In the genomic region with DNA sequence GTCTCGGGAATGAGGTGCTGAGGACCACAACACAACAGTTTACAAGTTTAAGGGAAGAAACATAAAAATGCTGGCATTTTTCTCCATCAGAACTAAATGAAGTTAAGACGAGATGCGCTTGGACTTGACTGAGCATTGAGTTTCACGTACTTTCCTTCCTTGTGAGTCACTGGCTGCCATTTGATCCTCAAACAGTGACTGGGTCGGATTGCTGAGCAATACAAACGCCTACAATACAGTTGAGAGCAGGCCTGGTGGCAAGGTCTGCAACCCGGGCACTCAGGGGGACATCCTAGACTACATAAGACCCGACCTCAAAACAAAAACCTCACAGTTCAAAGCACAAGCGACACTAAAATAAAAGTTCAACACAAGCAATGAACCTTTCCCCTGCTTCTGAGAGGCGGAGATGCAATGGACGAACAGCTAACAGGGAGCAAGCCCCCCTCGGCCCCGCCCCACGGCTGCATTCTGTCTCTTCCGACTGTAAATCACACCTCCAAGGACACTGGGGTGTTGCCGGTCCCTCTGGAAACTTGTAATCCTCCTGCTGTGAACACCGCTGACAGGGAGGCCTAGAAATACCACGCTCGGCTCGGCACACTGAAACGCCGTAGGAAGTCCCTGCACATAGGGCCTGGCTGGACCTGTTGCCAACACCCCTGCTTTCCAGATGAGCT, we compare ENCODE assay signal across 16 mouse cellular contexts. TPM values are rescaled to one million over a fixed set of nuclear protein-coding genes. Genes with fewer than 3 reads are reported as not detected.
DNase-seq lines count a peak whose midpoint lies in the region; ATAC-seq and TF ChIP-seq lines count a peak whose summit lies in the region.
"Had no signal": no experiment of that assay in that cellular context is flagged by ENCODE, and none has a peak within 500 bp of the region (broad histone marks: within the 10 kb centered on the region; RNA-seq: fewer than 3 reads in every experiment).

No protein-coding gene starts in this region.

- H3K4me3 ChIP-seq in kidney, embryonic 14.5 days (ENCODE audit: low read length): no peak overlapping the region
- H3K4me3 ChIP-seq in intestine, embryonic 16.5 days (ENCODE audit: low read length): no peak overlapping the region
- H3K4me3 ChIP-seq in stomach, embryonic 14.5 days (ENCODE audit: low read depth, low read length): no peak overlapping the region
- no peak overlapping the region for H3K4me3 ChIP-seq in lung, adult 2 months (replicated peaks; ENCODE audit: extremely low read depth, low read depth, low read length)
- H3K4me3 ChIP-seq: hindbrain, embryonic 13.5 days; liver, embryonic 12.5 days; midbrain, embryonic 12.5 days; neural tube, embryonic 12.5 days had no signal

- TF ChIP-seq CTCF in lung, adult 2 months (IDR thresholded peaks at IDR 0.05; ENCODE audit: insufficient read depth, low read length): no peak

- H3K27me3 ChIP-seq in kidney, embryonic 14.5 days (ENCODE audit: control insufficient read depth, insufficient read depth, low read length): no peaks in the 10 kb centered on the region
- H3K27me3 ChIP-seq in intestine, embryonic 16.5 days (replicated peaks; ENCODE audit: control insufficient read depth, insufficient read depth, low read length): no peaks in the 10 kb centered on the region
- H3K27me3 ChIP-seq in stomach, embryonic 14.5 days (ENCODE audit: control insufficient read depth, insufficient read depth, low read length): no peaks in the 10 kb centered on the region
- H3K27me3 ChIP-seq: hindbrain, embryonic 13.5 days; liver, embryonic 12.5 days; midbrain, embryonic 12.5 days; neural tube, embryonic 12.5 days had no signal

- peak; percentile 70 to 87 for DNase-seq in adrenal gland, adult (ENCODE audit: inconsistent age in 2 of 2, low spot score in 1 of 2)
- DNase-seq in adrenal gland, adult 8-10 months: no peak
- DNase-seq in kidney, adult 18-20 months: no peak
- DNase-seq in lung, adult 2 months: no peak
- DNase-seq: cerebellum, postnatal 14 days; lung, postnatal 10 days; thymus, adult 18-20 months had no signal

- no peak overlapping the region for H3K9ac ChIP-seq in kidney, embryonic 14.5 days (ENCODE audit: low read depth, low read length)
- no peak overlapping the region; the same call in 1 of the 2 replicates for H3K9ac ChIP-seq in intestine, embryonic 16.5 days (ENCODE audit: low read depth, low read length)
- H3K9ac ChIP-seq in stomach, embryonic 14.5 days (replicated peaks; ENCODE audit: low read depth, low read length): no peak overlapping the region
- H3K9ac ChIP-seq: hindbrain, embryonic 13.5 days; liver, embryonic 12.5 days; midbrain, embryonic 12.5 days; neural tube, embryonic 12.5 days had no signal

- no peaks in the 10 kb centered on the region for H3K9me3 ChIP-seq in kidney, embryonic 14.5 days (ENCODE audit: control insufficient read depth, low read length)
- no peaks in the 10 kb centered on the region for H3K9me3 ChIP-seq in intestine, embryonic 16.5 days (ENCODE audit: control insufficient read depth, low read length)
- no peaks in the 10 kb centered on the region for H3K9me3 ChIP-seq in stomach, embryonic 14.5 days (ENCODE audit: control insufficient read depth, low read depth, low read length)
- H3K9me3 ChIP-seq: hindbrain, embryonic 13.5 days; liver, embryonic 12.5 days; midbrain, embryonic 12.5 days; neural tube, embryonic 12.5 days had no signal

- TF ChIP-seq POLR2A in lung, adult 2 months (IDR thresholded peaks at IDR 0.05; ENCODE audit: borderline replicate concordance, extremely low read depth, low read depth, low read length): no peak

- H3K27ac ChIP-seq in kidney, embryonic 14.5 days (ENCODE audit: low read depth, low read length): peak overlapping the region; percentile 73; the same call in 1 of the 2 replicates
- peak overlapping the region; percentile 90 for H3K27ac ChIP-seq in intestine, embryonic 16.5 days (ENCODE audit: low read length)
- 0 out of 2 replicates have a peak overlapping the region, but pooled peaks have one; percentile 10 for H3K27ac ChIP-seq in stomach, embryonic 14.5 days (ENCODE audit: low read length)
- H3K27ac ChIP-seq: hindbrain, embryonic 13.5 days; liver, embryonic 12.5 days; midbrain, embryonic 12.5 days; neural tube, embryonic 12.5 days had no signal

- H3K4me2 ChIP-seq in kidney, embryonic 14.5 days (replicated peaks; ENCODE audit: low read depth, low read length): no peak overlapping the region; the same call in 1 of the 2 replicates
- H3K4me2 ChIP-seq in intestine, embryonic 16.5 days (ENCODE audit: low read depth, low read length): no peak overlapping the region
- H3K4me2 ChIP-seq in stomach, embryonic 14.5 days (replicated peaks; ENCODE audit: low read depth, low read length): no peak overlapping the region
- H3K4me2 ChIP-seq: hindbrain, embryonic 13.5 days; liver, embryonic 12.5 days; midbrain, embryonic 12.5 days; neural tube, embryonic 12.5 days had no signal

- H3K36me3 ChIP-seq in kidney, embryonic 14.5 days (ENCODE audit: control insufficient read depth, insufficient read depth, low read length): peaks cover 73% of the 10 kb centered on the region
- H3K36me3 ChIP-seq in intestine, embryonic 16.5 days (ENCODE audit: control insufficient read depth, insufficient read depth, low read length): 0 out of 2 replicates have a peak, but pooled peaks cover 3% of the 10 kb centered on the region
- H3K36me3 ChIP-seq in stomach, embryonic 14.5 days (ENCODE audit: control insufficient read depth, insufficient read depth, low read length): peaks cover 56% of the 10 kb centered on the region

- ATAC-seq in kidney, embryonic 14.5 days (ENCODE audit: low FRiP score, low TSS enrichment): no peak
- no peak for ATAC-seq in intestine, embryonic 16.5 days
- ATAC-seq in stomach, embryonic 14.5 days (ENCODE audit: insufficient number of reproducible peaks, insufficient read depth, low FRiP score, low read depth): no peak
- no peak for ATAC-seq in erythroid progenitor cell, adult 5-6 weeks (replicated peaks; ENCODE audit: low FRiP score, poor library complexity, severe bottlenecking)
- ATAC-seq: liver, embryonic 12.5 days had no signal

- H3K4me1 ChIP-seq in kidney, embryonic 14.5 days (ENCODE audit: control insufficient read depth, insufficient read depth, low read length): peaks cover 34% of the 10 kb centered on the region
- H3K4me1 ChIP-seq in intestine, embryonic 16.5 days (ENCODE audit: control insufficient read depth, insufficient read depth, low read length): peaks cover 34% of the 10 kb centered on the region
- H3K4me1 ChIP-seq in stomach, embryonic 14.5 days (ENCODE audit: control insufficient read depth, insufficient read depth, low read length): peaks cover 11% of the 10 kb centered on the region; the same call in 1 of the 2 replicates
- H3K4me1 ChIP-seq in lung, adult 2 months (ENCODE audit: control insufficient read depth, insufficient read depth, low read length): peaks cover 18% of the 10 kb centered on the region
- H3K4me1 ChIP-seq: hindbrain, embryonic 13.5 days; midbrain, embryonic 12.5 days; neural tube, embryonic 12.5 days had no signal

- WGBS in kidney, embryonic 14.5 days: 34% methylated on average over 22 of the region's 22 CpGs
- WGBS in intestine, embryonic 16.5 days: 68% methylated on average over 22 of the region's 22 CpGs
- 80% methylated on average over 22 of the region's 22 CpGs for WGBS in stomach, embryonic 14.5 days
- 91% methylated on average over 22 of the region's 22 CpGs for WGBS in lung, adult 2 months

RNA-seq across cellular contexts. Expression of a gene that starts 9.8 kb away (rescaled TPM):
- total RNA-seq in adrenal gland, adult 8-10 months (2022): 10 to 100 TPM; 22.5 to 51.0 (median 27.8) TPM
- 74.2 and 95.3 TPM in 2 replicates for polyA plus RNA-seq in kidney, embryonic 14.5 days (2014; fragmentation: Nextera tagmentation; extraction: Ambion mirVana)
- 58.4 and 61.7 TPM in 2 replicates for polyA plus RNA-seq in intestine, embryonic 16.5 days (2015; fragmentation: Nextera tagmentation; extraction: Ambion mirVana)
- 68.9 and 73.2 TPM in 2 replicates for polyA plus RNA-seq in stomach, embryonic 14.5 days (2014; fragmentation: Nextera tagmentation; extraction: Ambion mirVana)
- 30.5 and 32.7 TPM in 2 replicates for polyA plus RNA-seq in lung, adult 2 months (2012; rRNA removed)
- total RNA-seq in erythroid progenitor cell, adult 5-6 weeks (2015; ENCODE audit: low replicate concordance): 64.9 and 72.5 TPM in 2 replicates
- 55.1 and 71.9 TPM in 2 replicates for total RNA-seq in erythroid progenitor cell, adult 5-6 weeks (2017; ENCODE audit: low replicate concordance)

RNA-seq across cellular contexts. Expression of a gene that starts 29.6 kb away (rescaled TPM):
- 1 to 10 TPM; 4.9 to 9.6 (median 8.3) TPM for total RNA-seq in adrenal gland, adult 8-10 months (2022)
- 10.5 and 10.8 TPM in 2 replicates for polyA plus RNA-seq in kidney, embryonic 14.5 days (2014; fragmentation: Nextera tagmentation; extraction: Ambion mirVana)
- 14.7 and 15.1 TPM in 2 replicates for polyA plus RNA-seq in intestine, embryonic 16.5 days (2015; fragmentation: Nextera tagmentation; extraction: Ambion mirVana)
- polyA plus RNA-seq in stomach, embryonic 14.5 days (2014; fragmentation: Nextera tagmentation; extraction: Ambion mirVana): 7.3 and 7.4 TPM in 2 replicates
- 22.2 and 24.1 TPM in 2 replicates for polyA plus RNA-seq in lung, adult 2 months (2012; rRNA removed)
- 0.72 TPM in 1 of 2 replicates, not detected in the other for total RNA-seq in erythroid progenitor cell, adult 5-6 weeks (2015; ENCODE audit: low replicate concordance)
- total RNA-seq in erythroid progenitor cell, adult 5-6 weeks (2017; ENCODE audit: low replicate concordance): not detected in 2 replicates

RNA-seq across cellular contexts. Expression of a gene that starts 31.8 kb away (rescaled TPM):
- not detected for total RNA-seq in adrenal gland, adult 8-10 months (2022)
- not detected in 2 replicates for polyA plus RNA-seq in kidney, embryonic 14.5 days (2014; fragmentation: Nextera tagmentation; extraction: Ambion mirVana)
- not detected in 2 replicates for polyA plus RNA-seq in intestine, embryonic 16.5 days (2015; fragmentation: Nextera tagmentation; extraction: Ambion mirVana)
- not detected in 2 replicates for polyA plus RNA-seq in stomach, embryonic 14.5 days (2014; fragmentation: Nextera tagmentation; extraction: Ambion mirVana)
- not detected in 2 replicates for polyA plus RNA-seq in lung, adult 2 months (2012; rRNA removed)
- total RNA-seq in erythroid progenitor cell, adult 5-6 weeks (2015; ENCODE audit: low replicate concordance): not detected in 2 replicates
- total RNA-seq in erythroid progenitor cell, adult 5-6 weeks (2017; ENCODE audit: low replicate concordance): not detected in 2 replicates
- total RNA-seq: left cerebral cortex, adult 8-10 months had no signal
- polyA plus RNA-seq: hindbrain, embryonic 13.5 days; liver, embryonic 12.5 days; midbrain, embryonic 12.5 days; neural tube, embryonic 12.5 days had no signal

RNA-seq across cellular contexts. Expression of a gene that starts 41.4 kb away (rescaled TPM):
- 100 to 1,000 TPM in 3 of 4 experiments, 10 to 100 TPM in 1; 93.7 to 147 (median 129) TPM for total RNA-seq in adrenal gland, adult 8-10 months (2022)
- 132 and 167 TPM in 2 replicates for polyA plus RNA-seq in kidney, embryonic 14.5 days (2014; fragmentation: Nextera tagmentation; extraction: Ambion mirVana)
- polyA plus RNA-seq in intestine, embryonic 16.5 days (2015; fragmentation: Nextera tagmentation; extraction: Ambion mirVana): 109 and 119 TPM in 2 replicates
- polyA plus RNA-seq in stomach, embryonic 14.5 days (2014; fragmentation: Nextera tagmentation; extraction: Ambion mirVana): 132 and 148 TPM in 2 replicates
- polyA plus RNA-seq in lung, adult 2 months (2012; rRNA removed): 87.1 and 103 TPM in 2 replicates
- 25.9 and 71.7 TPM in 2 replicates for total RNA-seq in erythroid progenitor cell, adult 5-6 weeks (2015; ENCODE audit: low replicate concordance)
- total RNA-seq in erythroid progenitor cell, adult 5-6 weeks (2017; ENCODE audit: low replicate concordance): 43.9 and 168 TPM in 2 replicates

Comparison
In these comparisons a context has a peak if more than half of its experiments do, and no peak if none do; other contexts are left out.
1. DNase-seq: peak in adrenal gland, adult (2 of 2); none in adrenal gland, adult 8-10 months (single experiment), kidney, adult 18-20 months (single experiment) and lung, adult 2 months (single experiment).
2. H3K27ac ChIP-seq: peak in every context shown above with its lines; median percentile 90 in intestine, embryonic 16.5 days; 73 in kidney, embryonic 14.5 days; 10 in stomach, embryonic 14.5 days.